Mouse (Mus musculus) R1 (cell line): ENCODE data around the gene Rpl36a.

Source experiments
- DNase-seq: peaks from one replicate; pipeline ENCODE4 v3.0.0-alpha.2; 2018; ENCODE audit warnings: low read depth, low spot score

Rpl36a gene

DNA sequence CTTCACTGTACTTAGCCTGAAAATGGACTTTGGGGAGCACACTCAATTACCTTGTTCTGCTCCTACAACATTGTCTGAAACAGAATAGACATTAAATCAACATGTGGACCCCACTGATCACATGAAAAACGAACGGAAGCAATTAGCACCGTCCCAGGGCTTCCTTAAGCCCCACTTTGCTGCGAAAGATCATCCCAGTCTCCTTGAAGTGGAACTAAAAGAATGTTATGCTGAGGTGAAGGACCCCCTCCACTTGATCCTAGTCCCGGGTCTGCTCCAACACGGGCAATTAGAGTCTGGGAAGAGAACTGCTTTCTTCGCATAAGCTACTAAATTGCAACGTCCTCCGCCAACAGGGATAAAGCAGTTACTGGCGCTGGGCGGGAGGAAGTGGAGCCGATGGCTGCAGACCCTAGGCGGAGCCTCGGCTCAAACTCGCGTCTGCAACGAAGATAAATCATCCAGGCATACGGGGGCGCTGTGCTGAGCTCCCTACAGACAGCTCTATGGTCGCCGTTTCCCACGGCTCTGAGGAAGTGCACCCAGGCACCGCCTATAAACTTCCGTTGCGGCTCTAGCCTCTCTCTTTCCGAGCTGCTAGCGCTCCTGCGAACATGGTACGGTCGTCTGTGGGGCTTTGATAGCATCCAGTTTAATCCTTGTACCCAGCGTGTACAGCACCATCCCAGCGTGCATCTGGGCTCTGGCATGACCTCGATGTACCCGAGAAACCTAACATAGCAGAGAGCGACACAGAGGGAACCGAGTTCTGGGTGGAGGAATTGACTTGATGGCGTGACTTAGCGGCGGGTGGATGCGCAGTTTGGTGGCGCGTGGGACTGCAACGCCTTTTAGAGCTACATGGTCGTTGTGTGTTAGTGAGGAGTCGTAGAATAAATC lies at the start of gene Rpl36a:
TSS of gene Rpl36a (plus strand) at position 552 of the 900 bp plus-strand sequence.
- peak; percentile 93 for DNase-seq

DNA sequence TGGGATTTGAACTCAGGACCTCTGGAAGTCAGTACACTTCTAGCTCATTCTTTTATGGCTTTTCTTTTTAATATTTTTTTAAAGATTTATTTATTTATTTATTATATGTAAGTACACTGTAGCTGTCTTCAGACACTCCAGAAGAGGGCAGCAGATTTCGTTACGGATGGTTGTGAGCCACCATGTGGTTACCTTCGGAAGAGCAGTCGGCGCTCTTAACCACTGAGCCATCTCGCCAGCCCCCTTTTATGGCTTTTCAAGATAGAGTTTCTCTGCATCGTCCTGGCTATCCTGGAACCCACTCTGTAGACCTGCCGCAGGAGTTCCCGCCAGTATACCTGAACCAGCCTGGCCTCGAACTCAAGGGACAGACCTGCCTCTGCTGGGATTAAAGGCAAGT lies 45.7 kb upstream of the Rpl36a start:
- DNase-seq = peak; percentile 57

DNA sequence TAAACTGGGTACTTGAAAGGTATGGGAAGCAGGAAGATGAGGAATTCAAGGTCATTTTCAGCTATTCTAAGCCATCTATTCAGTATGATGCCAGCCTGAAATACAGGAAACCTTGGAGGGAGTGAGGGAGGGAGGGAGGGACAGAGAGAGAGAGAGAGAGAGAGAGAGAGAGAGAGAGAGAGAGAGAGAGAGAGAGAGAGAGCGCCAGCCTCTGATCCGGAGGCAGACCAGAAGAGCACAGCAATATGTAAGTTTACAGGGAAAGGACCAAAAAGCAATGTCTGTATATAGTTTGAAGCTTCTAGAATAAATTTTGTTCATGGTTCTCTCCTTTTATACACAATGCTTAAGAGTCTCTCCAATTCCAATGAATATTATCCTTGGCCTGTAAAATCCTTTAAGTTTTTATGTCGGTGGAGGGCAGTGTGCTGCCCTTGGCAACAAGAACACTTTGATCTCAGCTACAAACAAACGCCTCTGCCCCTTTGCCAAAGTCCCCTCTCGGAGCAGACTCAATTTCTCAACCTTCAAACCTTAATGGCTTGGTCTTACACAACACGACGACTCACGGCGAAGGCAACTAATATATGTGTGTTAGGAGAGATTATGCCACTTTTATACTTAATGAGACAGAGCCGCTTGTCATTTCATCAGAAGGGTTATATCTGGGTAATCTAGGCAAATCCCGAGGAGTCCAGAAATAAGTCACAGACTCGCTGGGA lies 44.9 kb upstream of the Rpl36a start:
- DNase-seq = no peak

DNA sequence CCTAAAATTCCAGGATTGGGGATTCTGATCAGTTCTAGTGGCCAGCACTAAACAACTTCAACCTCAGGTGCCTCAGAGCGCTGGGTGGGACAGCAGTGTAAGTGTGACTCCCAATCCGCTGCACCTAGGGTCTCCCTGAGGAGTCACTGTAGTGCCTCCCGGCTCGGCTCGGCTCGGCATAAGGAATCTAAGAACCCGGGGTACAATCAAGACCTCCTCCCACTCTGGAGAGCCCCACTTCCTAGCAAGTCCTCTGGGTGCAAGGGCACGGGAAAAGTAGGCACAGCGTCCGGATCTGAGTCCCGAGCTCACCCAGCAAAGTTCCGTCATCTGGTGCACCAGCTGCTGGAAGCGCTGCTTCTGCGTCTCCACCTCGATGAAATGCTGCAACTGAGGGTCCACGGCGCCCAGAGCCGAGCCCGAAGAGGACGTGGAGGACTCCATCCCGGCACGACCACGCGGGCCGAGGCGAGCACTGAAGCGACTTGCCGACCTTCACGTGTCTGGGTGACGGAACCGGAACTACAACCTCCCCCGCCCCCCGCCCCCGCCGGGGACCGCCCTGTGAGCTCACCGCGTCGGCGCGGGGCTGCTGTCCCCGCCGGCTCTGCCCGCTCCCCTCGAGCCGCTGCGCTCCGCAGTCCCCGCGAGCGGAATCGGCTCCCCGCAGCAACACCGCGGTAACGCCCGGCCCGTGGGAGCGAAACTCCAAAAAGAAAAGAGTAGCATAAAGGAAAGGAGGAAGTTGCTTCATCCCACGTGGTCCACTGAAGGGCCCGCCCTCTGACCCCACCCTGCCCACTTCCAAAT lies 44.1 kb upstream of the Rpl36a start, which contains the start of gene Timm8a1:
TSS of gene Timm8a1 (minus strand) at position 721 of the 810 bp plus-strand sequence.
- peak; percentile 73 for DNase-seq

DNA sequence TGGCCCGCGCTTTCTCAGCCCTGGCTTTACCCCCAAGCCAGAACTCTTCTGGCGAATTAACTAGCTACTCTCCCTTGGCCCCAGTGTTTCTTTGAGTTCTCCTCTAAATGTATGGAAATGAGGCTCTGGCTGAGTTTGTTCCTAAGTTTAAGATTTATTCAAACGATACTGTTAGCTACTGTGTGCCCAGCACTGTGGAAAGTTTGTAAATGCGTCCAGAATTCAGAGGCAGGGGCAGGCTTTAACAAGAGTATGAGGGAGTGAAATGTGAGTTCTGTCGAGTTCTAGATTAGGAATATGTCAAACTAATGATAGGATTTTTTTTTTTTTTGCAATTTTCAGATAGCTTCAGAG lies 43.5 kb upstream of the Rpl36a start:
- DNase-seq = no peak

DNA sequence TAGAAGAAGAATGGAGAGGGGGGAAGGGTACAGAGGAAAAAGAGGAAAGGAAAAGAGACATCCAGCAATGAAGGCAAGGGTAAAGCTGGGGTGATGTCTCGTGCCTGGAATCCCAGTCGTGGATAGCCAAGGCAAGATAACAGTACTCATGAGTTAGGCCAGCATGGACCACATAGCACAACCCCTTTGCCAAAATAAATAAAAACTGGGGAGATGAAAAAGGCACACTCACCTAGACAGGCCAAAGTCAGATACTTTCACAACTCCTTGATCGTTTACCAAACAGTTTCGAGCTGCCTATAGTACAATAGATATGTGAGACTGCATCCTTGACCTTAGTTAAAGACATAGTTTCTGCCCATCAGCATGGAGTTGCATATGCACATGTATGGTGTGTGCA lies 38.1 kb upstream of the Rpl36a start:
- DNase-seq = no peak

DNA sequence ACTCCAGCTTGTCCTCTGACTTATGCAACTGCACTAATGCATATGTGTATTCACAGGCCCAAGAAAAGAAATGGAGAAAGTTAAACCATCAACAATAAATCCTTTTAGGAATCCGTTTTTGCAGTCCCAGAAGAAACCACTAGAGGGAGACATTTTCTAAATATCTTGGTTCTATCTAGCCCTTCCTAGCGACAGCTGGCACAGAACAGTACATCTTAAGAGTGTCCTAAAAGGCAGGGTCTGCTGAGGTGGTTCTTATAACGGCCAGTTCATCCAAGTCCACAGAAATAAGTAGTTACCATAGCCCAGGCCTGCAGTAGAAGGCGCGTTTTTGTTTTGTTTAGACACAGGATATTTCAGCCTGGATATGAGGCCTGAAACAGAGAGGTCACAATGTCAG lies 34.6 kb upstream of the Rpl36a start:
- peak; percentile 52 for DNase-seq

DNA sequence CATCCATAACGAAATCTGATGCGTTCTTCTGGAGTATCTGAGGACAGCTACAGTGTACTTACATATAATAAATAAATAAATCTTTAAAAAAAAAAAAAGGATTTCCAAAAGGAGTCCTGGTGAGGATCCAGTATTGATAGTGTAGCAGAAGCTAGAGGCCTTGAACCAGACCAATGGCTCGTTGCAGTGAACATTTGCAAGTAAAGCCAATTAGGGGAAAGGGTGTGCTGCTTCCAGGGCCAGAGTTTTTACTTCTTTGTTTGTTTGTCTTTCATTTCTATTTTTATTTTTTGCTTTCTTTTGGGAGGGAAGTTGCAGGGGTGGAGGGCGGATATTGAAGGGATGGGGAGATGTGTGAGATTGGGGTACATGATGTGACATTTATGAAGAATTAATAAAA lies 32.1 kb upstream of the Rpl36a start:
- no peak for DNase-seq

DNA sequence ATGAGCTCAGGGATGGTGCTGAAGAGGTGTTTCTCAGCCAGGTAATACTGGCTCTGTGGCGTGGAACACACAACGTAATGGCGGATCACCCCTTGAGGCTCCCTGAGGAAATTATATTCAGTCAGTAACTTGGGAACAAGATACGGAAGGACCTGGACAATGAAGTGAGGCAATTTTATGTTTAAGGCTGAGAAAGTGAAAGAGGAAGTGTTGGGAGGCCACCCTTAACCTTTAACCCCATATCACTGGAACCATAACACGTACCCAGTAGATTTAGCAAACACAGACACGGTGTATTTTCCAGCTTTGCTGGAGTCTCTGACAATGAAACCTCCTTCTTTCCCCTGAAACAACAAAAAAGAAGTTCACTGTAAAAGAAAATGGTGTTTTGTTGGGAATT lies 31.0 kb upstream of the Rpl36a start:
- DNase-seq = no peak

DNA sequence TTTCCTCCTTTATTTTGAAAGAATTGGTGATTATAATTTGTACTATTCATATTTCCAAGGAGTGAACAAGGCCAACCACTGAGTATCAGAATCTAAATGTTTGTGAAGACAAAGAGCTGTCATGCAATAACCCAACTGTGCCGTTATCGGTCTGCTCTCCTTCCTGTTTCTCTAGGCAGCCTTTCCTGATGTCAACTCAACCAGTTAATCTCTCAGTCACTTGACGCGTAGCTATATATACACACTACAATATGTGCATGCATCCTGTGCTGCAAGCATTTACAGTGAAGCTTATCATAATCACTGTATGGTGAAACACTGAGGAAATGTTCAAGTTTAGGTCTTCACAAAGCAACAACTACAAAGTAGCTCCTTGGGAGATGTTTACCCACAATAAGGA lies 21.1 kb upstream of the Rpl36a start:
- DNase-seq = no peak

DNA sequence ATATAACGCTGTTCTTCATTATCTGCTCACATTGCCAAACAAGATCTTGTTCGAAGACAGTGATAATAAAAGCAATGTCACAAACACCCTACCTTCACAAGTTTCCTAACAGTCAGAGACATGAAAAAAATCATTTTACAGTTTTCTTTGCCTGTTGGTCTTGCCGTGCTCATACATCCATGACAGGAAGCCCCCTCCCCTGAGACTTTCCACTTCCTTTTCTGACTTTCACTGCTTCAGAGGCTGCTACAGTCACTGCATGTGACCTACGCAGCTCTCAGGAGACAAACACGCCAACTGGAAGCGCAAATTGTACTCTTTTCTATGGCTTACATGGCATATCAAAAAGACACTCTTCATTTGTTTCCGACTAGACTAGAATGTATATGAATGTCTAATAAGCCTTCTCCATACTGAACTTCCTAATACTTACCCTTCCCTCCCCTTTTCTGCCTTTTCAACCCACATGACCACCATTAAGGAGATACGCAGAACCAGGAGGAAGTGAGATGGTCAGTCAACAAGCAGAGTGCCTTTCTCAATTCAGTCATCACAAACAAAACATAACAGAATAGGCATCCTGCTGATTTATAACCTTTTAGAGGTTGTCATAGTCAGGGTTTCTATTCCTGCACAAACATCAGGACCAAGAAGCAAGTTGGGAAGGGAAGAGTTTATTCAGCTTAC lies 18.8 kb upstream of the Rpl36a start:
- DNase-seq = no peak

DNA sequence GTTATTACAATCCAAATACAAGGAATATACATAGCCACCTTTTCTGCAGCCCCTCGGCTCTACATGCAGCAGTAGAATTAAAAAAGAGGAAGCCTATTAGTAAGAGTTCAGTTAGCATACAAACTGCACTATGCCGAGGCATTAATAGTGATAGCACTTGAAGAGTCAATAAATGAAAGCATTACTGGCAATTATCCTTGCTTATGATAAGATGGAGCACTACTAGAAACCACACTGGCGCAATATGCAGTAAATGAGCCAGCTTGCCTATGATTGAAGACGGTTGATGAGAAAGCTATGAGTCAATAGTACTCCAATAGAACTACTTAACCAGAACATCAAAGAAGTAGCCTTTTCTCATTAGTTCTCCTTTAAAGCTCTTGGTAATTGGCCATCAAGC lies 7.6 kb upstream of the Rpl36a start:
- DNase-seq = no peak

DNA sequence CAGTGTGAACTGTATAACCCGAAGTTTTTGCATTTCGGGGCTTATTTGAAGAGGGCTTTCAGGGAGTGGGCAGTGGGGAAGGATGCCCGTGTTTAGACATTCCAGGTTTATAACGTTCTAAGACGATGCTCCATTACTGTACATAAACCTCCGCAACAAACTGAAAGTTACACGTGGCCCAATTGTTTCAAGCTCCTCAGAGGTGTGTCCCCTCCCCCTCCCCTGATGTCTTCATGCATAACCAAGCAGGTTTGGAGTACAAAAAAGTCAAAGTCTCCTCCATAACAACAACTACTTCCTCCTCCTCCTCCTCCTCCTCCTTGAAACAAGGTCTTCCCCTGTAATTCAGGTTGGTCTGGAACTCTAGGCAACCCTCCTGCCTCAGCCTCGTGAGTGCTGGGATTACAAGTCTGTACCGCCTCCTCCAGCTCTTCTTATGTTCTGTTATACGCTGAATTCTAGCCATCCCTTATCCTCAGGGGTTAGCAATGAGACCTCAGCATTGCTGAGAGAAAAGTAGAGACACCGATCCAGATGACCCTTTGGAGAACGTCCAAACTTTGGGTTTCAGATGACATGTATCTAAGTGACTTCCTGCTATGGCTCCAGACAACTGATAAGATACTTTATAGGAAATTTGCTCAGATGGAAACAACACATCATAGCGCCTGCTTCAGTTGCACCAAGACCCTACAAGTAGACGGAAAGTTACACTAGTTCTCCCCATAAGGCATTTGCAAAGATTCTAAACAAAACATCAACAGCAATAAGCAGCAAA lies 4.7 kb upstream of the Rpl36a start:
- DNase-seq = no peak

DNA sequence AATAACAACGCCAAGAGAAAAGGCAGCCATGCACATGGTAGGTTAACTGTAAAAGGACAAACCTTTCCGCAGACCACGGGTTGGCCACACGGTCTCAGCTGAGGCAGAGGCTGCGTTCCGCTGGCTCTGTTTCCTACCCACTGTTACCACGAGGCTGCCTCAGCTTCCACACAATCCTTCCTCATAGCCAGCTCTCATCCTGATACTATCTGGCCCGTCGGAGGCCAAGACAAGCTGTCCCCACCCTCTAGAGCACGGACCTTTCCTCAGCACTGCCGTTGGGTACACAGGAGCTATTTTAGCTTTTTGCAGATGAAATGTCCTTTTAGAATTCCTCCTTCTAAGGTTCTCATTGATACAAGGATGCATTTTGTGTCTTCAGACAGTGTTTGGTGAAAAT lies 3.2 kb upstream of the Rpl36a start:
- no peak for DNase-seq

DNA sequence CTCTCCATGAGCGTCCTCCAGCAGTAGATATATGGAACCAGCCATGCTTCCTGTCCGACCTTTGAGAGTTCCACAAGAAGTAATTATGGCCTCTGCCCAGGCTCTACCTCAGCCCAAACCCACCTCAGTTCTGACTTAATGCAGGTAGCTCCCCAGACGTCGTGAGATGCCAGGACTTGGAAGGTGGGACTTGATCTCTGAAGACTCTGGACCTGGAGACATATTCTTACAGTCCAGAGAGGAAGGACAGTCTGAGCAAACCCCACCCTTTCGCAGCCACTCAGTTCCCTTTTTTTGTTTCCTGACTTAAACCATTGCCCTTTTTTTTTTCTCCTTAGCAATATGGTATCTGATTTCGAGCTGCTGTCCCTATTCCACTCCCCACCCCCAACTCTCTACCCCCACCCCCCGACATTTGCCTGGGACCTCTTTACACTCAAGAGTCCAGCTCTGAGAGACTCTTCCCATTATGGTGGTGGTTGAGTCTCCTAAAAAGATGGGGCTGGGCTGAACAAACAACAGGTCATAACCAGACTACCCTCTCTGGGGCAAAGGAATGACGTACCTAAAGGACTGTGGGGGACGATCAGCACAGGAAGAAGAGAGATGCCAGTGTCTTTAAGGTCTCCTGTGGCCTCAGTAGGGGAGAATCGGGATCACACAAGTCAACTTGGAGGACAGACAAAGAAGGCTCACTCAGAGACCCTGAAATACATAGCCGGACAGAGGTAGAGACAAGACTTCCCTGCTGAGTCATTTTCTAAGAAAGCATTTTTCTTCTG lies 2.4 kb upstream of the Rpl36a start, which contains the start of gene Btk:
TSS of gene Btk (minus strand) at position 683 of the 782 bp plus-strand sequence.
- DNase-seq = no peak

DNA sequence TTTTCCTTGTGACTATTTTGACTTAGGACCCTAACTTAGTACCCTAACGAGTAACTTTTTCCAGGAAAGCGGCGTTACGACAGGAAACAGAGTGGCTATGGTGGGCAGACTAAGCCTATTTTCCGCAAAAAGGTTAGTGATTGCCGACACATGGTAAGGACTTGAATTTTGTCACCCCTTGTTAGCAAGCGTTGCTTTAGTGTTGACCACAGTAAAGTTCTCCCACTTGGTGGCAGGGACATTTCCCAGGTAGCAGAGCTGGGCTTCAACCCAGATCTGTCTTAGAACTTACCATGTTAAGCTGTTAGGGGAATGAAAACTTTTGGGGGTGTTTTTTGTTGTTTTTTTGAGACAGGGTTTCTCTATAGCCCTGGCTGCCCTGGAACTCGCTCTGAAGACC lies 993 bp downstream of the Rpl36a start:
- no peak for DNase-seq

DNA sequence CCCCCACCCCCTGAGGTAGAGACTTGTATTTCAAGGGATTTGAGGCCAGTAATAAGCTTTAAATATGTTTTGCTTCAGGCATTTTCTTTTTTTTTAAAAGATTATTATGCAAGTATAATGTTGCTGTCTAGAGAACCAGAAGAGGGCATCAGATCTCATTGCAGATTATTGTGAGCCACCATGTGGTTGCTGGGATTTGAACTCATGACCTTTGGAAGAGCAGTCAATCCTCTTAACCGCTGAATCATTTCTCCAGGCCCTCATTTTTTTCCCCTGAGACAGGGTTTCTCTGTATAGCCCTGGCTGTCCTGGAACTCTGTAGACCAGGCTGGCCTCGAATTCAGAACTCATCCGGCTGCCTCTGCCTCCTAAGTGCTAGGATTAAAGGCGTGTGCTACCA lies 2.8 kb downstream of the Rpl36a start:
- peak; percentile 9 for DNase-seq

DNA sequence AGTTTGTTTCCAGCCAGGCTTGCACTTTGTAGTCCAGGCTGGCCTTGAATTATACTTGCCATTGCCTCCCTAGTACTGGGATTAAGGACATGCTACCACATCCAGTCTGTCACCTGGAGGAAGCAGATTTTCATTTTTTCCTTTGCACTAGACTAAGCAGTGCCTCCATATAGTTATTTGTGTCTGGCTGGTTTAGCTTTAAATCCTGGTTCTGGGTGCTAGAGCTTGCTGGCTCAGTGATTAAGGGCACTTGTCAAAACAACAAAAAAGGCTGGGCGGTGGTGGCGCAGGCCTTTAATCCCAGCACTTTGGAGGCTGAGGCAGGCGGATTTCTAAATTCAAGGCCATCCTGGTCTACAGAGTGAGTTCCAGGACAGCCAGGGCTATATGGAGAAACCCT lies 3.5 kb downstream of the Rpl36a start:
- no peak for DNase-seq

DNA sequence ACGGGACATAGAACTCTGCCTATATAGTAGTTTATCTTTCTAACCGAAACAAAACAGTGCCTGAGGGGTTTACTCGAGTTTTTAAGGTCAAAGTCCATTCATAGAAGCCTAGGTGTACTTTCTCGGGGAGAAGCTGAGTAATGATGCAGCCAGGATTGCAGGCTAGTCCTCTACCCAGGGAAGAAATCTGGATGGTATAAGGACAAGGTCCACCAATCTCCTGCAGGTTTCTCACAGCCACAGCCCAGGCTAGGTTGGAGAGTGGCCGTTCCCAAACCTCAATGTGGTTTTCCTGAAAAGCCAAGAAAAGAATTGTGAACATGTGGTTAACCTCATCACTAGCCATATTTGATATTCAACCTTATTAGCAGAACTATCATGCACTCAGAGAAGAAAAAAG lies 4.4 kb downstream of the Rpl36a start:
- no peak for DNase-seq
